Mouse (Mus musculus) midbrain, embryonic 11.5 days (tissue): ENCODE measurements around the gene Adamts20. TPM values are rescaled to one million over a fixed set of nuclear protein-coding genes. Genes with fewer than 3 reads are reported as not detected.

Experiments
- polyA plus RNA-seq: library from polyadenylated mRNA; unstranded; fragments of >200 nt; fragmentation: Nextera tagmentation; extraction: Ambion mirVana; gene quantifications from 2 replicates; pipeline ENCODE4 v1.2.1, GENCODE M21; 2014

Adamts20 gene
- polyA plus RNA-seq, 1 experiment from 2014 or later, result 3.5 TPM

Other genes starting within 250 kb of the Adamts20 start
- 7.9 and 8.8 TPM in 2 replicates for gene Pus7l, start 78.1 kb upstream of the Adamts20 start, polyA plus RNA-seq
- 2.0 and 2.4 TPM in 2 replicates for gene Irak4, start 78.2 kb upstream of the Adamts20 start, polyA plus RNA-seq
- 112 and 120 TPM in 2 replicates for gene Twf1, start 124.5 kb upstream of the Adamts20 start, polyA plus RNA-seq
- 1.5 and 1.7 TPM in 2 replicates for gene Tmem117, start 163.8 kb upstream of the Adamts20 start, polyA plus RNA-seq